Mouse (Mus musculus): Measurements from ENCODE around the gene Aqp1. TPM values are rescaled to one million over a fixed set of nuclear protein-coding genes. Genes with fewer than 3 reads are reported as not detected.

Gene Aqp1
- polyA plus RNA-seq, 1 experiment = 1.9 TPM

DNA sequence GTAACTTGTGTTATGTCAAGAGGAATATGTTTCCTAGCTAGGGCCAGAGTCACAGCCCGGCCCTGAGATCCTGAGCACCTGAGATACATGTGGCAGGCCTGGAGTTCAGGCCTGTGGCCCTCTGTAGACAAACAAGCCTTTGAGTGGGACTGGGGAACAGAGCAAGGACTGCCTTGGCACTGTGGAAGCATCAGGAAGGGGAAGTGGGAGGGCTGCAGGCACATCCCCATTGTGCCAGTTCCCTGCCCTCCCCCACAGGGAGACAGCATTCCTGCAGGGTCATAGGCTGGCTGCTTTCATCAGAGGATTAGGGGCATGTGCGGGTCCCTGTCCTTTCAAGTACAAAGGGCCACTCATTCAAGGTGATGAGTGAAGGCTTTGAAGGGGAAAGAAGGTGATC is 26.1 kb upstream of the Aqp1 start:
- H3K27me3 ChIP-seq (ENCODE audit: control insufficient read depth, insufficient read depth, low read length) = no peaks in the 10 kb centered on the region
- H3K4me3 ChIP-seq (ENCODE audit: control insufficient read depth, low read depth, low read length) = no peak overlapping the region
- H3K36me3 ChIP-seq (ENCODE audit: control insufficient read depth, insufficient read depth, low read length) = no peaks in the 10 kb centered on the region; the same call in 1 of the 2 replicates
- H3K4me1 ChIP-seq (ENCODE audit: control insufficient read depth, insufficient read depth, low read length) = no peaks in the 10 kb centered on the region
- H3K27ac ChIP-seq (ENCODE audit: control insufficient read depth, insufficient read depth, low read depth, low read length) = no peak overlapping the region
- TF ChIP-seq CTCF (IDR thresholded peaks at IDR 0.05; ENCODE audit: control insufficient read depth, insufficient read depth, insufficient replicate concordance, low read depth, low read length) (no peak), POLR2A (IDR thresholded peaks at IDR 0.05; ENCODE audit: control insufficient read depth, low read depth, low read length) (no peak)

DNA sequence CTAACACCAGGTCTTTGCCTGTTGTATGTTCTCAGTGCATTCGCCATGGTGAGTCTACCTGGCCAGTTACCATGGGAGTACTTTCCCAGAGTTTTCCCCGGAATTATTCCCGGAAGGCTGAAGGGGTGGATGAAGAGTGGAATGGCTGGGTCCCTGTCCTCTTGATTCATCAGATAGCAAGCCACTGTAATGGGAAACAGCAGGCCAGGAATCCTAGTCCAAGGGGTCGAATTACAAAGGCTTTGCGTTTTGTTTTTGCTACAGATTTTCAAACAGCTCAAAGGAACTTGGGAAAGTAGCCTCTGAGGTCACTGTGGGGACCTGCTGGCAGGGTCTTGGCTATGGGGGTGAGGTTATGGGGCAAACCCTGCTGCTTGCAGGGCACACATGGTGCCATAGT is 24.3 kb upstream of the Aqp1 start:
- Histone ChIP-seq H3K27ac (ENCODE audit: control insufficient read depth, insufficient read depth, low read depth, low read length) (no peak overlapping the region), H3K4me3 (ENCODE audit: control insufficient read depth, low read depth, low read length) (no peak overlapping the region), H3K27me3 (ENCODE audit: control insufficient read depth, insufficient read depth, low read length) (no peaks in the 10 kb centered on the region), H3K36me3 (ENCODE audit: control insufficient read depth, insufficient read depth, low read length) (no peaks in the 10 kb centered on the region; the same call in 1 of the 2 replicates), H3K4me1 (ENCODE audit: control insufficient read depth, insufficient read depth, low read length) (no peaks in the 10 kb centered on the region)
- no peak for TF ChIP-seq CTCF (IDR thresholded peaks at IDR 0.05; ENCODE audit: control insufficient read depth, insufficient read depth, insufficient replicate concordance, low read depth, low read length)
- no peak for TF ChIP-seq POLR2A (IDR thresholded peaks at IDR 0.05; ENCODE audit: control insufficient read depth, low read depth, low read length)

DNA sequence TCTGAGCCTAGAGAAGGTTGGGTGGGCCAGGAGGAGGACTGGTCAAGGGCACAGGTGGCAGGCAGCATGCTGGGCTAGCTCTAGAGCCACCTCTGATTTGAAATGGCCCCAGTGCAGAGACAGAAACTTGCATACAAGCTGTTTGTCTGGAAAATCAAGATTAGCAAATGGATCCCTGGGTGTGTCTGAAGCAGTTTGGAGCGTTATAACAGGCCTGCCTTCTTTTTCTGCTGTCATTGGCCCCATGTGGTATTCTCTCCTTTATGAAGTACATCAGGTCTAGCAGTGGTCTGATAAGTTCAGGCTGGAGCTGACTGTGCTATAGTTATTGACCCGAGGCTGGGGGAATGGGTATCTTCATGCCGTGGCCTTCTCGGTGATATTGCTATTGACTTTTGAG is 22.3 kb upstream of the Aqp1 start:
- Histone ChIP-seq H3K4me1 (ENCODE audit: control insufficient read depth, insufficient read depth, low read length) (no peaks in the 10 kb centered on the region), H3K27ac (ENCODE audit: control insufficient read depth, insufficient read depth, low read depth, low read length) (no peak overlapping the region), H3K27me3 (ENCODE audit: control insufficient read depth, insufficient read depth, low read length) (no peaks in the 10 kb centered on the region), H3K36me3 (ENCODE audit: control insufficient read depth, insufficient read depth, low read length) (no peaks in the 10 kb centered on the region; the same call in none of the 2 replicates), H3K4me3 (ENCODE audit: control insufficient read depth, low read depth, low read length) (no peak overlapping the region)
- TF ChIP-seq POLR2A (IDR thresholded peaks at IDR 0.05; ENCODE audit: control insufficient read depth, low read depth, low read length) = no peak
- no peak for TF ChIP-seq CTCF (IDR thresholded peaks at IDR 0.05; ENCODE audit: control insufficient read depth, insufficient read depth, insufficient replicate concordance, low read depth, low read length)

DNA sequence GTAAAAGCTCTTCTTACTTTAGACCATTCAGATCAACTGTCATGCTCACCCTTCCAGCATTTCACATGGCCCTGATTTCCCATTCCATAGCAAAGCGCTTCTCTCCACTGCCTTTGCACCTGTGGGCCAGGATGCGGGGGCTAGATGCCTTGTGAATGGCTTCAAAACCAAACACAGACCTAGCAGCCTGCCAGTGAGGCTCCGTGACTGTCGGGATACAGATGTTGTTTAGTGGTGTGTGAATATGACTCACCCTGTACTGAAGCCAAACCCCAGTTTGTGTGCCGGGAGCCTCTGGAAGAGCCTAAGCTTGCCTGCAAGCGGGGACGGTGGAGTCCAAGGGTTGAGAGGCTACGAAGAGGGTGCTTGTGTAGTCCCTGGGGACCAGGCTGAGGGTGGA is 21.6 kb upstream of the Aqp1 start:
- TF ChIP-seq CTCF (IDR thresholded peaks at IDR 0.05; ENCODE audit: control insufficient read depth, insufficient read depth, insufficient replicate concordance, low read depth, low read length) (no peak), POLR2A (IDR thresholded peaks at IDR 0.05; ENCODE audit: control insufficient read depth, low read depth, low read length) (no peak)
- H3K4me1 ChIP-seq (ENCODE audit: control insufficient read depth, insufficient read depth, low read length) = no peaks in the 10 kb centered on the region
- H3K27me3 ChIP-seq (ENCODE audit: control insufficient read depth, insufficient read depth, low read length) = no peaks in the 10 kb centered on the region
- H3K36me3 ChIP-seq (ENCODE audit: control insufficient read depth, insufficient read depth, low read length) = no peaks in the 10 kb centered on the region; the same call in 1 of the 2 replicates
- H3K4me3 ChIP-seq (ENCODE audit: control insufficient read depth, low read depth, low read length) = no peak overlapping the region
- no peak overlapping the region for H3K27ac ChIP-seq (ENCODE audit: control insufficient read depth, insufficient read depth, low read depth, low read length)

DNA sequence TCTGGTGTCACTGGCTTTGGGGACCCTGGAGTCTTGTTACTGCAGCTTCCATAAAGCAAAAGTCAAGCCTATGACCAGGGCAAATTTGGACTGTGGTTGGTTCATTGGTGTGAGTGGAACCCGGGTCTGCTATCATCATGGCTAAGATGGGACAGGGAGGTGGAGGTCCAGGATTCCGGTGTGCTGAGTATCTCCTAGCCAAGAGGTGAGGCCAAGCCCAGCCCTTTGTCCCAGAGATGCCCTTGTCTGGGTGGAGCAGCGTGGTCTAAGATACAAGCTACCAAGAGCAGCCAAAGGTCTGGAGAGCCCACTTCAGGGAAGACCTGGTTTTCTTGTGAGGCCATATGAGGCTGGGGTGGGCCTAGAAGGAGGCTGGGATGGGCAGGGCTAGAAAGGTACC is 17.6 kb upstream of the Aqp1 start:
- H3K4me3 ChIP-seq (ENCODE audit: control insufficient read depth, low read depth, low read length) = no peak overlapping the region
- H3K27me3 ChIP-seq (ENCODE audit: control insufficient read depth, insufficient read depth, low read length) = no peaks in the 10 kb centered on the region
- no peaks in the 10 kb centered on the region; the same call in 1 of the 2 replicates for H3K4me1 ChIP-seq (ENCODE audit: control insufficient read depth, insufficient read depth, low read length)
- H3K36me3 ChIP-seq (ENCODE audit: control insufficient read depth, insufficient read depth, low read length) = no peaks in the 10 kb centered on the region; the same call in 1 of the 2 replicates
- no peak overlapping the region for H3K27ac ChIP-seq (ENCODE audit: control insufficient read depth, insufficient read depth, low read depth, low read length)
- TF ChIP-seq CTCF (IDR thresholded peaks at IDR 0.05; ENCODE audit: control insufficient read depth, insufficient read depth, insufficient replicate concordance, low read depth, low read length) = no peak
- TF ChIP-seq POLR2A (IDR thresholded peaks at IDR 0.05; ENCODE audit: control insufficient read depth, low read depth, low read length) = no peak

DNA sequence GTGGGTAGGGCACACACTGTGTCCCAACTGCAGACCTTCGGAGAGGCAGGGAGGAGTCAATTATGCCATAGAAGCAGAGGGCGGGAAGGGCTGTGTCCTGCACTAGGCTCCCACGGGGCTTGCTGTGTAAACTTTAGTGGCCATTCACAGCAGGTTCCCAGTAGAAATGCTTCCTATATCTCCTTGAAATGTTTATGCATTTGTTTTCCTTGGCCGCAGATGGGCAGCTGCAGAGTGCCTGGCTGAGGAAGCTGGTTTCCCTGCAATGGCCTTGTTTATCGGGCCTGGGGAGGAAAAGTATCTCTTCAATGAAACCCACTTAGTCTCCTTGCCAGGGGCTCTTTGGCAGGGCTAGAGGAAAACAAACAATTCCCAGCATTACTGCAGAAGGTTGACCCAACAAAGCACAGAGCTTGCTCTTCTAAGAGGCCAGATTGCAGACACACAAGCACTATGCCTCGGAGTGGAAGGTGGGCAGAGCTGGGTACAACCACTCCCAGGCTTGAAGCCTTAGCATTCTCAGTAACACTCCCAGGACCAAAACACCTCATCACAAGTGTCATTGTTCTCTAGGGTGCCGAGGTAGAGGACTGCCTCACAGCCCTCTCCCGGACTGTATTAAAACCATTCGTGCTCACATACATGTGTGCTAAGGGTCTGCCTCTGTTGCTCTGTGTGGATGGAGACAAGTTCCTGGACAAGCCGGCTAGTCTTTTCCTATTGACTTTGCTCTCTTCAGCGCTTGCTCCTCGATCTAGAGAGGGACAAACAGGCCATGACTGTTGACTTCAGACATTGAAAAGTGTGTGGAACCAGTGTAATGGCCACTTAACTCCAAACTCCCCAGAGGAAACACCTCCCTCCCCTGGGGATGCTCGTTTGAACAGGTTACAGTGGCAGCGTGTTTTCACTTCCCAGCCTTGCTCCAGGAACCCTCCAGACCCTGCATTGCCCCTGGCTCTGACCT is 16.4 kb upstream of the Aqp1 start:
- TF ChIP-seq CTCF (IDR thresholded peaks at IDR 0.05; ENCODE audit: control insufficient read depth, insufficient read depth, insufficient replicate concordance, low read depth, low read length) (no peak), POLR2A (IDR thresholded peaks at IDR 0.05; ENCODE audit: control insufficient read depth, low read depth, low read length) (no peak)

DNA sequence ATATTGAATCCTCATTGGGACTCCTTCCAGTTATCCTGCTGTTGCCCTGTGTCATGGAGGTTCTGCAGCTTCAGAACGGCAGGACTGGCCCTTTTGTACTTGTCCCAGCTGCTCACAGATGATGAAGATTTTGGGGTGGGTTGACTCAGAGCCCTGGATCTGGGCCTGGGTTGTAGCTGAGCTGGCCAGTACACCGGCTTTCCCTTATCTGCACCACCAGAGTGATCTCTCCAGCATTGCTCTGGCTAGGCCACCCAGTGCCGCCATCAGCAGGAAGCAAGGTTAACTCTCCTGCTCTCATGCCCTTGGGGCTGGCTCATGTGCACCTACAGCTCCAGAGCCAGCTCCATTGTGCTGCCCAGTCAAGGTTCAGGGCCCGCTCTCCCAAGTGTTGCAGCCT is 15.3 kb upstream of the Aqp1 start:
- Histone ChIP-seq H3K27ac (ENCODE audit: control insufficient read depth, insufficient read depth, low read depth, low read length) (no peak overlapping the region), H3K4me3 (ENCODE audit: control insufficient read depth, low read depth, low read length) (no peak overlapping the region), H3K4me1 (ENCODE audit: control insufficient read depth, insufficient read depth, low read length) (no peaks in the 10 kb centered on the region; the same call in 1 of the 2 replicates), H3K36me3 (ENCODE audit: control insufficient read depth, insufficient read depth, low read length) (no peaks in the 10 kb centered on the region; the same call in 1 of the 2 replicates), H3K27me3 (ENCODE audit: control insufficient read depth, insufficient read depth, low read length) (no peaks in the 10 kb centered on the region)
- no peak for TF ChIP-seq CTCF (IDR thresholded peaks at IDR 0.05; ENCODE audit: control insufficient read depth, insufficient read depth, insufficient replicate concordance, low read depth, low read length)
- TF ChIP-seq POLR2A (IDR thresholded peaks at IDR 0.05; ENCODE audit: control insufficient read depth, low read depth, low read length) = no peak

More for the DNA sequence above, 16.4 kb upstream of the Aqp1 start:
- Histone ChIP-seq H3K4me1 (ENCODE audit: control insufficient read depth, insufficient read depth, low read length) (no peaks in the 10 kb centered on the region; the same call in 1 of the 2 replicates), H3K27me3 (ENCODE audit: control insufficient read depth, insufficient read depth, low read length) (no peaks in the 10 kb centered on the region), H3K36me3 (ENCODE audit: control insufficient read depth, insufficient read depth, low read length) (no peaks in the 10 kb centered on the region; the same call in 1 of the 2 replicates), H3K4me3 (ENCODE audit: control insufficient read depth, low read depth, low read length) (no peak overlapping the region), H3K27ac (ENCODE audit: control insufficient read depth, insufficient read depth, low read depth, low read length) (no peak overlapping the region)
